Mouse (Mus musculus) ES-E14 (cell line): ENCODE measurements around the gene Aacs.

Experiments used
- CHD2 ChIP-seq: IDR thresholded peaks from 2 replicates; pipeline ENCODE4 v1.6.1; 2014; ENCODE audit warnings: mild to moderate bottlenecking, low read depth, low read length, inconsistent platforms
- ZC3H11A ChIP-seq: IDR thresholded peaks from 2 replicates; pipeline ENCODE4 v1.6.1; 2012; ENCODE audit warnings: low read depth, mild to moderate bottlenecking, inconsistent platforms, low read length, borderline replicate concordance

DNA sequence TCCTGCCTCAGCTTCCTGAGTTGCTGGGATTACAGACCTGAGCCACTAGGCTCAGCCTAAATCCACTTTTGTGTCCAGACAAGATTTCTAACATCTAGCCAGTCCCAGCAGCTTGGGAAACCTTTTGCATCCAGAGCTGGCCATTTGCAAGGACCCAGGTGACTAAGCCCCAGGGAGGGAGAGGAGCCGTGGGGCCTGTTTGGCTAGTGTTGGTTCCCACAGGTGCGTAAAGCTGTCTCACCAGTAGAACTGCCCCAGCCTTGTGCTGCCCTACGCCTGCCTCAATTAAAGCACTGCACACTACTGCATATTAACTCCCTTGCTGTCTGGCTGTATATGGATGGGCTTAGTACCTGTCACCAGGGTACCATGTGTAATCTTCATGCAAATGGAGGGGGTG is 3.8 kb downstream of the Aacs start:
- TF ChIP-seq CHD2 (no peak), ZC3H11A (no peak)
